Mouse (Mus musculus) ES-E14 (cell line): Measurements from ENCODE around the gene Cdx4. TPM values are rescaled to one million over a fixed set of nuclear protein-coding genes. Genes with fewer than 3 reads are reported as not detected.

Experiments used
- DNase-seq: peaks from one replicate; pipeline ENCODE4 v3.0.0-alpha.2; 2013; ENCODE audit warnings: low read depth, low spot score
- H3K27ac ChIP-seq: 2 replicates; pipeline ENCODE4 v1.5.1; 2012; ENCODE audit warnings: low read depth, mild to moderate bottlenecking, low read length, moderate library complexity, mixed read lengths; ENCODE audit not compliant: poor library complexity, insufficient read depth, severe bottlenecking
- H3K36me3 ChIP-seq: 2 replicates; pipeline ENCODE4 v1.6.1; 2012; ENCODE audit warnings: mild to moderate bottlenecking, low read length, moderate library complexity, mixed read lengths; ENCODE audit not compliant: control insufficient read depth, poor library complexity, insufficient read depth, severe bottlenecking
- H3K4me1 ChIP-seq, 2 experiments: fragments of 150-350 bp in 1 of 2; sonication (generic) in 1 of 2; 2 replicates each; pipeline ENCODE4 v1.6.1; 2012; ENCODE audit warnings: low read length in 2 of 2, mild to moderate bottlenecking in 1 of 2, mixed read lengths in 1 of 2; ENCODE audit not compliant: control insufficient read depth in 2 of 2, insufficient read depth in 2 of 2, poor library complexity in 1 of 2
- H3K4me3 ChIP-seq, 2 experiments: fragments of 150-350 bp in 1 of 2; sonication (generic) in 1 of 2; 2 replicates each; pipeline ENCODE4 v1.5.1; 2012; ENCODE audit warnings: low read length in 2 of 2, low read depth in 1 of 2, mild to moderate bottlenecking in 1 of 2, mixed read lengths in 1 of 2; ENCODE audit not compliant: insufficient read depth in 1 of 2, poor library complexity in 1 of 2, severe bottlenecking in 1 of 2
- H3K9ac ChIP-seq: 2 replicates; pipeline ENCODE4 v1.6.1; 2012; ENCODE audit warnings: low read depth, mild to moderate bottlenecking, low read length, mixed read lengths; ENCODE audit not compliant: poor library complexity, insufficient read depth, severe bottlenecking
- H3K9me3 ChIP-seq: fragments of 150-350 bp; sonication (generic); 2 replicates; pipeline ENCODE4 v1.6.1; 2012; ENCODE audit warnings: low read depth, mild to moderate bottlenecking, low read length; ENCODE audit not compliant: control insufficient read depth, insufficient read depth
- CHD2 ChIP-seq: IDR thresholded peaks from 2 replicates; pipeline ENCODE4 v1.6.1; 2014; ENCODE audit warnings: mild to moderate bottlenecking, low read depth, low read length, inconsistent platforms
- HCFC1 ChIP-seq: IDR thresholded peaks from 2 replicates; pipeline ENCODE4 v1.6.1; 2012; ENCODE audit warnings: low read length, inconsistent platforms, borderline replicate concordance; ENCODE audit not compliant: insufficient read depth
- MAFK ChIP-seq: IDR thresholded peaks from 2 replicates; pipeline ENCODE4 v1.6.1; 2014; ENCODE audit warnings: mild to moderate bottlenecking, low read depth, low read length, inconsistent platforms; ENCODE audit not compliant: insufficient read depth
- ZC3H11A ChIP-seq: IDR thresholded peaks from 2 replicates; pipeline ENCODE4 v1.6.1; 2012; ENCODE audit warnings: low read depth, mild to moderate bottlenecking, inconsistent platforms, low read length, borderline replicate concordance
- ZNF384 ChIP-seq: IDR thresholded peaks from 2 replicates; pipeline ENCODE4 v1.6.1; 2012; ENCODE audit warnings: low read depth, low read length, inconsistent platforms
- in situ Hi-C, 2 experiments: fragments of 600-800 bp; cut with MboI; formaldehyde crosslinking; loops; one replicate each; pipeline ENCODE4 v1.15.1; 2025; ENCODE audit warnings: low sequenced_read_pairs in 2 of 2, inconsistent platforms in 1 of 2; ENCODE audit not compliant: unreplicated experiment in 2 of 2
- total RNA-seq: library from RNA; depleted of rRNA; stranded (reverse); fragments of 300-350 nt; gene quantifications from 2 replicates; pipeline ENCODE4 v1.2.3, GENCODE M21; 2012

Cdx4 gene
- total RNA-seq, 1 experiment: 0.31 TPM

DNA sequence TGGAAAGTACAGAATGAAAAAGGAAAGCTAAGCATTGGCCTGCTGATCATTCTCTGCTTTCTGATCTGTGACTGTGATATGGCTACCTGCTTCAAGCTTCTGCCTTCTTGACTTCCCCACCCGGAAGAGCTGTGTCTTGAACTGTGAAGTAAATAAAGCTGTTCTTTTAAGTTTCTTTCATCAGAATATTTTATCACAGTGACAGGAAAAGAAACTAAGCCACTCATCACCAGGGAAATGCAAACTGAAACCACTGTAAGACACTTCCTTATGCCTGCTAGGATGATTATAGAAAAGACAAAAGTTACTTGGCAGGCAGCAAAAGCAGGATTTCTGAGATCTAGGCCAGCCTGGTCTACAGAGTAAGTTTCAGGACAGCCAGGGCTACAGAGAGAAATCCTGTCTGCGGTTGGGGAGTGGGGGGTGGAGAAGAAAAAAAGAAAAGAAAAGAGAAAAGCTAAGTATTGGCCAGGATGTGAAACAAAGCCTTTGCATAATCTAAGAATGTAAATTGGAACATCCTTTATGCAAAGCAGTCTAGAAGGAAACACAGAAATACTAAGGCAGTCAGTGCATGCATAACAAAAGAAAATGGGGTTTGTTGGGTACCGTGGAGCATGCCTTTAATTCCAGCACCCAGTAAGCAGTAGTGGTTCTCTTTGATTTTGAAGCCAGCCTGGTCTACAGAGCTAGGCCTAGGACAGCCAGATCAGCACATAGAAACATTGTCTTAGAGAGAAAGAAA, 20.3 kb downstream of the Cdx4 start:
- no peaks in the 10 kb centered on the region for H3K9me3 ChIP-seq
- DNase-seq: no peak
- 0 out of 4 replicates have a peak, but pooled peaks cover 0 to 2% of the 10 kb centered on the region in 2 experiments for H3K4me1 ChIP-seq
- no peak overlapping the region for H3K4me3 ChIP-seq
- no peaks in the 10 kb centered on the region for H3K36me3 ChIP-seq
- in situ Hi-C loops: no loop called here
- no peak overlapping the region for H3K9ac ChIP-seq
- TF ChIP-seq CHD2 (no peak), HCFC1 (no peak), MAFK (no peak), ZC3H11A (no peak), ZNF384 (no peak)
- H3K27ac ChIP-seq: peak overlapping the region; percentile 18; the same call in 1 of the 2 replicates

DNA sequence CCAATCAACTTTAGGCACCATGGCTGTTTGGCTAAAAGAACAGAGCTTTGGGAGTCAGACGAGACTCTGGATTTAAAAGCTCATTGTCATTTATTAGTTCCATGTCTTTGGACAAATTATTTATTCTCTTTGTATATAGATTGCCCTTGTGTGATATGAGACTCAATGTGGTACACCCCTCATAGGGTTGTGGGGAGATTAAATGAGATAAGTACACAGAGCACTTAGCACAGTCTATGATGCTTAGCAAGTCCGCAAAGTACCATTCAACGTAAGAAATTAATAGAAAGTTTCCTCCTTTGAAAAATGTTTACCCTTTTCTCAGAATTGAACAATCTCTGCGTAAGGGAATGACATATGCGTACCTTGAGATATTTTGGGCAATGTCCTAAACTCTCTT, 34.6 kb downstream of the Cdx4 start:
- Histone ChIP-seq H3K36me3 (no peaks in the 10 kb centered on the region), H3K4me3 (peak overlapping the region in 1 of 2 experiments; percentile 59; a peak in 2 of 4 replicates), H3K27ac (no peak overlapping the region), H3K9me3 (no peaks in the 10 kb centered on the region), H3K4me1 (no peaks in the 10 kb centered on the region), H3K9ac (no peak overlapping the region)
- TF ChIP-seq HCFC1 (no peak), CHD2 (no peak), MAFK (no peak), ZC3H11A (no peak), ZNF384 (no peak)
- in situ Hi-C loops: no loop called here
- DNase-seq: no peak

DNA sequence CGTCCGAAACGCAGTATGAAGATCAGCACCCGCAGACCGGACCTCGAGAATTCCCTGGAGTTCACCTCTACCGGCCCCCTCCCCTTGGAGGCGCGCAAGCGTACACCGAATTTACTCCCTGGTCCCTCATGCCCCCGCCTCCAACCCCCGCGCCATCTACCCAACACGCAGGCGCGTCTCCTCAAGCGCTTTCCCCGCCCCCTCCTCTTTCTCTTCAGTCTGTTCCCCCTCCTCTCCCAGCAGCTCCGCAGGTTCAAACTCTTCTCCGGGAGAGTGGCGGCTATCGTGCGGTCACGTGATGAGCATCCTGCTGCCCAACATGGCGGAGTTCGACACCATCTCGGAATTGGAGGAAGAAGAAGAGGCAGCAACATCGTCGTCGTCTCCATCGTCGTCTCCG, 35.1 kb downstream of the Cdx4 start, which contains the start of gene Chic1:
TSS of gene Chic1 (plus strand) at position 190 of the 400 bp plus-strand sequence.
- H3K4me3 ChIP-seq: peak within 1 kb of the TSS; percentile 77 to 99
- no peaks in the 10 kb centered on the region for H3K36me3 ChIP-seq
- peak; percentile 84 for DNase-seq
- H3K9ac ChIP-seq: peak within 1 kb of the TSS; percentile 83
- no peaks in the 10 kb centered on the region for H3K4me1 ChIP-seq
- H3K9me3 ChIP-seq: no peaks in the 10 kb centered on the region
- H3K27ac ChIP-seq: peak within 1 kb of the TSS; percentile 20; the same call in 1 of the 2 replicates
- TF ChIP-seq CHD2 (no peak), MAFK (no peak), ZC3H11A (no peak), HCFC1 (no peak), ZNF384 (no peak)
- in situ Hi-C loops: no loop called here

DNA sequence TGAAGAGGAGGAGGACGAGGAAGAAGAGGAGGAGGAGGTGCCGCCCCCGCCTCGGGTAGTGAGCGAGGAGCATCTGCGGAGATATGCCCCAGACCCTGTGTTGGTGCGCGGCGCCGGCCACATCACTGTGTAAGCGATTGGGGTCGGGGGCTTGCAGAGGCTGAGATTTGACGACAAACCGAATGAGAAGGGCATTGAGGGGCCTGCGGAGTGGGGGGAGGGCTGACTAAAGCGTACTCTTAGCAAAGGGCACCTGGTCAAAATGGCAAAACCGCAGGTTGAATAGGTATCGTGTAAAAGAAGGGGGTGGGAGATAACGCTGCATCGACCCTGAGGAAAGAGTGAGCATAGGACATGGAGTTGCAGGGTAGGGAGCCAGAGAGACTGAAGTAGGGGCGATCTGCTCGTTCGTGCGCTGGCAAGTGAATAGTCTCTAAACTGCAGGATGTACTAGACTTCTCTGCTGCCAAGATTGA, 35.6 kb downstream of the Cdx4 start:
- no peak for TF ChIP-seq ZC3H11A
- no peak for TF ChIP-seq CHD2
- TF ChIP-seq ZNF384: no peak
- TF ChIP-seq HCFC1: no peak
- no peak for TF ChIP-seq MAFK
- Histone ChIP-seq H3K9me3 (no peaks in the 10 kb centered on the region), H3K36me3 (no peaks in the 10 kb centered on the region), H3K27ac (peak overlapping the region; percentile 20; the same call in 1 of the 2 replicates), H3K4me3 (peak overlapping the region; percentile 77 to 99), H3K9ac (peak overlapping the region; percentile 83), H3K4me1 (no peaks in the 10 kb centered on the region)
- no peak for DNase-seq
- in situ Hi-C loops: no loop called here

DNA sequence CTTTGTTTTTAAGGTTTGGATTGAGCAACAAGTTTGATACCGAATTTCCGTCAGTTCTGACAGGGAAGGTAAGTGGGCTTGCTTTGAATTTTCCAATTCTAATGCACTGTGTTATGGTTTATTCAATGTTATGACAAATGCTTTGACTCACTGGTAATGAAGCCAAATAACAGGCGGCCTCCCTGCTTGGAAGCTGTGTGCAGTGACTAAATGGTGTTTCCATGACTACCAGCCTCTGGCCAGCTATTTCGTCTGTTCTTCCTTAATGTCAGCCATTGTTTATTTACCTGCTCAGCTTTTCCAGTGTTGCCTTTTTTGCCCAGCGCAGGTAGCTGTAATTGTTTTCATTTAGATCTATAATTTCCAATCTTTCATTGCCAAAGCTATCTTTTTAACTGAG, 45.0 kb downstream of the Cdx4 start:
- no peak overlapping the region for H3K27ac ChIP-seq
- H3K36me3 ChIP-seq: no peaks in the 10 kb centered on the region
- in situ Hi-C loops: no loop called here
- H3K9ac ChIP-seq: no peak overlapping the region
- H3K9me3 ChIP-seq: no peaks in the 10 kb centered on the region
- DNase-seq: no peak
- H3K4me1 ChIP-seq: no peaks in the 10 kb centered on the region
- no peak for TF ChIP-seq ZC3H11A
- TF ChIP-seq HCFC1: no peak
- no peak overlapping the region for H3K4me3 ChIP-seq
